Mouse (Mus musculus) spleen, postnatal 10 days (tissue): Measurements from ENCODE around the gene Trp53.
"Not testable (repeated sequence)": the region's sequence is repeated elsewhere in the genome, so short reads cannot be mapped to it uniquely, and the experiment has no call there.

Experiments
- DNase-seq, 2 experiments: peaks; one replicate each; pipeline ENCODE4 v3.0.0; 2021 to 2022; ENCODE audit warnings: low spot score in 2 of 2

Trp53 gene

GRCm38 (mm10) chr11:69624339-69624738, 44.2 kb downstream of the Trp53 start:
- DNase-seq, result not testable (repeated sequence)

GRCm38 (mm10) chr11:69628286-69628685, 48.1 kb downstream of the Trp53 start:
- peak; percentile 81 to 88 for DNase-seq

GRCm38 (mm10) chr11:69629802-69630201, 49.6 kb downstream of the Trp53 start:
- DNase-seq, result no peak

- DNase-seq, result peak; percentile 100
Observed at GRCm38 (mm10) chr11:69632284-69633089, 52.3 kb downstream of the Trp53 start, which contains the start of gene Fxr2. Fxr2 (plus strand) TSS chr11:69632990.

- DNase-seq, result peak in 1 of 2 experiments; percentile 75
Observed at GRCm38 (mm10) chr11:69633128-69633866, 53.1 kb downstream of the Trp53 start.

- DNase-seq, result no peak
Observed at GRCm38 (mm10) chr11:69635471-69635870, 55.3 kb downstream of the Trp53 start.
